Mouse (Mus musculus): ENCODE data around the gene Fmo9.

Fmo9 gene

DNA sequence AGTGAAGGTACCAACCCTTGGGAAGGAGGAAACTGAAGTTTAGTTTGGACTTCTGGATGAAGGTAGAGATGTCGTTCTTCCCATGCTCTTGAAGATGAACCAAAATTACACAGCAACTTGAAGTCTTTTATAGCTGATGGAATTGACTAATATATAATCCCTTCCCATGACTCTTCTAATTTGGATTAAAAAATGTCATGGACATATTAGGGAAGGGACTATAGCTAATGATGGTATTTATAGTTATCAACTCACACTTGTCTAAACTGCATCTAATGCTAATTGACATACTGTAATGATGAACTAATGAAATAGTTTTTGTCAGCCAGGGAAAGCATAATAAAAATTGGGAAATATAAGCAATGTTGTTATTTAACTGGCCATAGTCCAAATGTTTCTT is at the start of gene Fmo9:
Gene Fmo9 (minus strand): TSS at position 101 of the 400 bp plus-strand sequence.
- no peak for DNase-seq (ENCODE audit: low read depth, low spot score)

DNA sequence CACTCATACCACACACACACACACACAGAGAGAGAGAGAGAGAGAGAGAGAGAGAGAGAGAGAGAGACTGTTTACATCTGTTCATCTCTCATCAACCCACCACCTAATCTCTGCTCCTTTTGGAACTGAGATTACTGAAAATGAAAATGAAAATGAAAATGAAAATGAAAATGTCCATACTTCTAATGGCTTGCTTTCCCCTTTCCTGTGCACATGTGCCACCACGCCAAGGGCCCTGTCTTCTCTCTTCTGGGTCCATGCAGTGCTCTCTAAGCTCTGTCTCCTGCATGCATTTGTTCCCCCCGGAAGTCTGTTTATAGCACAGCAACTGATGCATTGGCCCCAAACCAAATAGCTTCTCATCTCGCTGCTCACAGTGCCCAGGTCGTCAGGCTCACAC is 49.2 kb upstream of the Fmo9 start:
- no peak for DNase-seq (ENCODE audit: low read depth, low spot score)

DNA sequence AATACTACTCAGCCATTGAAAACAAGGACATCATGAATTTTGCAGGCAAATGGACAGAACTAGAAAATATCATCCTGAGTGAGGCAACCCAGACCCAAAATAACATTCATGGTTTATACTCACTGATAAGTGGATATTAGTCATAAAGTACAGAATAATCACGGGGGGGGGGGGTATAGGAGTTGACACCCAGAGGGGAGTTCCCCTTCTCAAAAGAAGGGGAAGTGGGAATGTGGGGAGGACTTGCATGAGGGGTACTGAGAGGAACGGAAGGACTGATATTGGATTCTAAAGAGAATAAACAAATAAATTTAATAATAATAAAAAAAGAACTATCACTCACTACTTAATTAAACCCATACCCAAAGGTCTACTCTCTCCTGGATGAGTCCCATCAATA is 48.6 kb upstream of the Fmo9 start:
- DNase-seq (ENCODE audit: low read depth, low spot score), result no peak

DNA sequence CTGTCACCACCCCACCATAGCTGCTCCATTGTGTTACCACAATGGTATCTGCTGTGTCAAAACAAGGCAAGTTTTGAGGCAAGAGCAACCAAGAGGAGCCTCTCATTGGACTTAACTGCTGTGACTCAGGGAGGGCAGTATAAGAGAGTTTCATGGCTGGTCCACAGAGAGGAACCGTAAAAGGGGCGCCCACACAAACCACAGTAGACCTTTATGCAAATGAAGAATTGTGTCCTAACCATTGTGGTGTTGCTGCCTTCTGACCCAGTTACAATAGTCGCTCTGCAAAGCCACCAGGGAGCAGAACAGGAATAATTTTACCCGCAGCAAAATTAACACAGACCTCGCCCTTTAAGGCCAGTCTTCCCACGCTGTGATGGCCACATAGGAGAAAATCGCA is 29.2 kb upstream of the Fmo9 start:
- DNase-seq (ENCODE audit: low read depth, low spot score), result no peak

DNA sequence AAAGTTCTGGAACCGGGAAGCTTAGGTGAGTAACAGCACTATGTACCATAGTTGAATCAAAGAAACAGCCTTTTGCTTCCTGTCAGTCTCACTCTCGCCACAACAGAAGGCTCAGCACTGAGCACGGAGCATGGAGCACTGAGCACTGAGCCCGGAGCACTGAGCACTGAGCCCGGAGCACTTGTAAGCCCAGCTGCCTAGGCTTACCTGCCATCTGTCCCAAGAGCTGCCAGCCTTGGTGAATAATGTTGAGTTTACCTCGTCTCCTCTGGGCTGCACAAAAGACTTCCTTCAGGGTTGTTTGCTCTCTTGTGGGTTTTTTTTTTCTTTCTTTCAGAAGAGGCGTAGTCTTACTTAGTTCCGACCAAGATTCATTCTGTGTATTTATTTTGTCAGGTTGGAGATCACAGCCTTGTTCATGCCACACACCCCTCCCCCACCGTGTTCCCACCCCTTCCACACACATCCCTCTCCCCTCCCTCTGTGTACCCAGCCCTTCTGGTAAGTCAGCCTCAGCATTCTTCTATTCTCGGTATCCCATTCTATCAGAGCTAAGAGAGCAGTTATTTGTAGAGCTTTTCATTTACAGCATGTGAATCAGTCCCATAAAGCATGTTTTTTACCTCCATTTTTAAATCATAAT is 20.7 kb upstream of the Fmo9 start:
- DNase-seq (ENCODE audit: low read depth, low spot score), result no peak

DNA sequence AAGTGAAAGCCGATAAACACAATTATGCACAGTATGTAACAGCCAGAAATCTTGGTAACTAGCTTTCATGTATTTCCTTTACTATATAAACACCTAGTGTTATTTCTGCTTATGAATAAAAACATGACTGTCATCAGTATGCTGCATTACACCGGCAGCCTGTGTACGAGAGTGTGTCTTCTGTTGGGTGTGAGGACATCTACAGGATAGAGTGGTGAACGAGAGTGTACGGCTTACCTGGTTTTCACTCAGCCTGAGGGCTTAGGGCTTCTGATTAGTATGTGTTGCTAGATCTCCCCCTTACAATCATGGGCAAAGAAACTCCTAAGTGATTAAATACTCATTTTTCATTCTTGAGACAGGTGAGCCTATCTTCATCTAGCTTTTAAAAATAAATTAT is 12.4 kb downstream of the Fmo9 start:
- DNase-seq (ENCODE audit: low read depth, low spot score), result no peak

DNA sequence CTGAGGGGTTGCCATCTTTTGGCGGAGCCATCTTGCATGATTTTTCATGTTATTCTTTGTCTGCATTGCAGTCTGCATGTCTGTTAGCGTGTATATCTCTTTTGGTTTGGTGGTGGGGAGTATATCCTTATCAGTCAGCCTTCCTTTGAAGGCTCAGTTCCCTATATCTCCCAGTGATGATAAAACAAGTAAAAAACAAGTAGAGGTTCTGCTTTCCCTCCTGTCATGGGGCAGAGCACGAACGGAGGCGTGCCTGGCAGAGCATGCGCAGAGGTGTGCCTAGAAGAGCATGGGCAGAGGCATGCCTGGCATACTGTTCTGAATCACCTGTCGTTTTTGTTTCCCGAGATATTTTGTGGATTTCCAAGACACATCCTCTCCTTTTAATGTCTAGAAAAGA is 20.8 kb downstream of the Fmo9 start:
- no peak for DNase-seq (ENCODE audit: low read depth, low spot score)

DNA sequence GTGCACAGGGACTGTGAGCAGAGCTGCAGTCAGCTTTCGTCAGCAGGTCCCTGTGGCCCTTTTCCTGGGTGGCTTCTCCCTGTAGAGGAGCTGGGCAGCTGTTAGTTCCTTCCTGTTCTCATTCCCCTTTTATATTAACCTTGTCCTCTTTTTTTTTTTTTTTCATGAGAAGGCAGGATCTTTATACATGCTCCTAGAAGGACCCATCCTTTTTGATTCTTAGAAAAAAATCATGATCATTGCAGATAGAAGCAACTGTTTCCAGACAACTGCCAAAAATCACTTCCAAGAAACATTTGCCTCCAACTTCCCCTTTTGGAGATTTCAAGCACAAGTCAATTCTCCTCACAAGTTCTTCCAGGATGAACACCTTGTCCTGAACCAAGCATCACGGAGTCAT is 34.1 kb downstream of the Fmo9 start, which contains the start of gene Gm4847:
Gene Gm4847 (minus strand): TSS at position 101 of the 400 bp plus-strand sequence.
- no peak for DNase-seq (ENCODE audit: low read depth, low spot score)

All from retina, adult 2 months (tissue).